Mouse (Mus musculus) left cerebral cortex, postnatal 14 days (tissue): Measurements from ENCODE around the gene Tsr3. TPM values are rescaled to one million over a fixed set of nuclear protein-coding genes. Genes with fewer than 3 reads are reported as not detected.
A peak's percentile ranks its signal among the peaks of the same experiment; 100 is the strongest.

Experiments used
- DNase-seq, 2 experiments: peaks; one replicate each; pipeline ENCODE4 v3.0.0; 2021 to 2022; ENCODE audit warnings: low spot score in 2 of 2, mixed read lengths in 1 of 2
- intact Hi-C: fragments of 180-260 bp; cut with DNase I; formaldehyde crosslinking; loops from one replicate; pipeline ENCODE4 v1.15.1; 2025
- microRNA-seq, 2 experiments: library from miRNA; unstranded; fragments of <30 nt; microRNA quantifications; one replicate each; pipeline ENCODE4 v1.2.0; 2022
- total RNA-seq, 2 experiments: library from RNA; stranded (reverse); gene quantifications; 2 replicates each; pipeline ENCODE4 v1.2.3; 2021

The Tsr3 gene
- total RNA-seq, 2 experiments from 2014 or later = 25.0 to 27.2 TPM

DNA sequence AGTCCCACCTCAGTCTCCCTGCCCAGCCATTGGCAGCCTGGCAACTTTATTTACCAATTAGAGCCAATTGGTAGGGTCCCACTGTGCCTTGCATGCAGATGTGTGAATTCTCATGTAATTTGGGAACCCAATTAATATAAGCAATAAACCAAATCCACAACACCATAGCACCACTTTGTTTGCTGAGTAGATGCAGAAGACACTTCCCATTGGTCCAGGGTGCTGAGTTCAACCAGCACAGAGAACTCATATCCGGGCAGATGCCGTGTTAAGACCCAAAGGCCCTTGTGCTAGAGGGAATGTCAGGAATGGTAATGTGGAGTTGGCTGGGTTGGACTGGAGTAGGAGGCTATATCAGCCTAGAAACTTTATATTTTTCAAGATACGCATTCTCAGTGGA, 35.9 kb downstream of the Tsr3 start:
- DNase-seq = no peak
- intact Hi-C loops = no loop called here

- no peak for DNase-seq
- intact Hi-C loops = no loop called here
Observed at GRCm38 (mm10) chr17:25282133-25282532, 42.2 kb downstream of the Tsr3 start.

- intact Hi-C loops = no loop called here
- peak; percentile 60 to 63 for DNase-seq
Observed at GRCm38 (mm10) chr17:25285033-25285432, 45.1 kb downstream of the Tsr3 start.

GRCm38 (mm10) chr17:25288842-25289241, 48.9 kb downstream of the Tsr3 start:
- DNase-seq = peak; percentile 50 to 66
- intact Hi-C loops = no loop called here

DNA sequence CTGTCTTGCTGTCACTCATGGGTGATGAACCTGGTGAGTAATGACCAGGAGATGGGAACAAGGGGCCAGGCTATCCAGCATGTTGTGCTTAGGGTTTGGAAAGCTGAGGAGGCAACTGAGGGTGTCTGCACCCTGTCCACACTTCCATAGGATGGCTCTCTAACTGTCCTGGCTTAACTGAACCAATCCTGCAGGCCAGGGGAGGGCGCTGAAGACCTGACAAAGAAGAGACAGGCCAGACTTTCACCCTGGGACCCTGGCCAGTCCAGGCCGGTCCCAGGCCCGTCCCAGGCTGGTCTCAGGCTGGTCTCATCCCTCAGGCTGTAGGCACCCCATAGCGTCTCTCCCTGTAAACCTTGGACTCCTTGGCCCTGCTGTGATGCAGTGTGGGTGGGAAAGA, 50.4 kb downstream of the Tsr3 start:
- intact Hi-C loops = loop anchor here (5.0 to 10.0 kb wide), 2 partner anchors 82 to 174 kb away; no protein-coding TSS in a partner anchor
- DNase-seq = no peak

Small RNA genes within 50 kb of the gene (microRNA-seq; reads per million reads assigned to microRNA genes)
- 63.6 to 207 reads per million in 2 experiments for gene Mir3547

Other genes starting within 250 kb of the Tsr3 start
- 10 to 100 TPM; 26.0 to 27.9 TPM for gene Cramp1l, start 224.4 kb upstream of the Tsr3 start, total RNA-seq
- 10 to 100 TPM; 19.8 to 22.9 TPM for gene Ift140, start 224.1 kb upstream of the Tsr3 start, total RNA-seq
- 10 to 100 TPM in 1 of 2 experiments, 1 to 10 TPM in 1; 9.5 to 11.9 TPM for gene Tmem204, start 156.6 kb upstream of the Tsr3 start, total RNA-seq
- 10 to 100 TPM; 29.8 to 32.3 TPM for gene Telo2, start 124.2 kb upstream of the Tsr3 start, total RNA-seq
- gene Ptx4, start 119.4 kb upstream of the Tsr3 start, total RNA-seq = 1 to 10 TPM; 1.9 to 2.3 TPM
- gene Clcn7, start 106.8 kb upstream of the Tsr3 start, total RNA-seq = 10 to 100 TPM; 49.7 to 52.2 TPM
- under 1 TPM in 1 of 2 experiments, not detected in 1; 0.24 TPM for gene Ccdc154, start 77.7 kb upstream of the Tsr3 start, total RNA-seq
- not detected for gene Gm38655, start 64.7 kb upstream of the Tsr3 start, total RNA-seq
- gene BC003965, start 55.6 kb upstream of the Tsr3 start, total RNA-seq = 10 to 100 TPM; 18.4 to 20.0 TPM
- gene Unkl, start 51.8 kb upstream of the Tsr3 start, total RNA-seq = 10 to 100 TPM; 33.4 to 38.6 TPM
- gene Gnptg, start within 50 bp of the Tsr3 start, total RNA-seq = 10 to 100 TPM; 72.2 to 73.5 TPM
- 10 to 100 TPM; 15.2 to 23.8 TPM for gene Baiap3, start 16.2 kb downstream of the Tsr3 start, total RNA-seq
- 100 to 1,000 TPM; 211 to 216 TPM for gene Ube2i, start 34.5 kb downstream of the Tsr3 start, total RNA-seq
- gene Prss34, start 58.2 kb downstream of the Tsr3 start, total RNA-seq = not detected
- not detected for gene Prss28, start 68.5 kb downstream of the Tsr3 start, total RNA-seq
- gene Prss29, start 78.5 kb downstream of the Tsr3 start, total RNA-seq = not detected
- gene Tpsab1, start 105.4 kb downstream of the Tsr3 start, total RNA-seq = not detected
- under 1 TPM in 1 of 2 experiments, not detected in 1; 0.26 TPM for gene Tpsb2, start 126.1 kb downstream of the Tsr3 start, total RNA-seq
- not detected for gene Tpsg1, start 129.1 kb downstream of the Tsr3 start, total RNA-seq
- gene Cacna1h, start 193.6 kb downstream of the Tsr3 start, total RNA-seq = 10 to 100 TPM; 42.1 to 43.2 TPM
- 1 to 10 TPM; 1.5 to 3.8 TPM for gene Tekt4, start 214.4 kb downstream of the Tsr3 start, total RNA-seq